Mouse (Mus musculus) spleen, adult 2 months (tissue): ENCODE measurements around the gene Zfp784.

Experiments
- CTCF ChIP-seq: fragments of 200-500 bp; IDR thresholded peaks from 2 replicates; pipeline ENCODE4 v1.5.1; 2011; ENCODE audit warnings: mild to moderate bottlenecking, inconsistent platforms; ENCODE audit not compliant: insufficient read depth, insufficient read length, insufficient replicate concordance; ENCODE audit errors: extremely low read depth
- POLR2A ChIP-seq: fragments of 200-500 bp; IDR thresholded peaks from 2 replicates; pipeline ENCODE4 v1.6.1; 2011; ENCODE audit warnings: low read depth, low read length, inconsistent platforms

DNA sequence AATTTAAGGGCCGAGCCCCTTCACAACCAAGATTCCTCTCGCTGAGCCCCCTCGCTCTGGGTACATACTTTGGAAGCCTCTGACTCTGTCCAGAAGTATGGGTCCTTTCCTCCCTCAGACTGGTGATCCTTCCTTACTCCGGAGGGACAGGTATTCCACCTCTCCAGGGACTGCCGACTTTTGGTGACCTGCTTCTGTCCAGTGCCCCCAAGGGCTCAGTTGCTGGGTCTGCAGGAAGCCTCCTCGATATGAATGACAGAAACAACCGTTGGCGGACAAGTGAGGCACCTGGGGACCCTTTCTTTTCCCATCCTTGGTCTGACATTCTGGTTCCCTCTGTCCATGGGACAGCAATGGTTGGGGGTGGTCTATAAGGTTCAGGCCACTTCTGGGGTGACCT lies 19.1 kb upstream of the Zfp784 start:
- TF ChIP-seq CTCF, result no peak
- no peak for TF ChIP-seq POLR2A
